Mouse (Mus musculus): ENCODE results near the gene Tm4sf19. TPM values are rescaled to one million over a fixed set of nuclear protein-coding genes. Genes with fewer than 3 reads are reported as not detected.

Gene Tm4sf19
- polyA plus RNA-seq (2014; fragmentation: Nextera tagmentation; extraction: Ambion mirVana): not detected in 2 replicates

DNA sequence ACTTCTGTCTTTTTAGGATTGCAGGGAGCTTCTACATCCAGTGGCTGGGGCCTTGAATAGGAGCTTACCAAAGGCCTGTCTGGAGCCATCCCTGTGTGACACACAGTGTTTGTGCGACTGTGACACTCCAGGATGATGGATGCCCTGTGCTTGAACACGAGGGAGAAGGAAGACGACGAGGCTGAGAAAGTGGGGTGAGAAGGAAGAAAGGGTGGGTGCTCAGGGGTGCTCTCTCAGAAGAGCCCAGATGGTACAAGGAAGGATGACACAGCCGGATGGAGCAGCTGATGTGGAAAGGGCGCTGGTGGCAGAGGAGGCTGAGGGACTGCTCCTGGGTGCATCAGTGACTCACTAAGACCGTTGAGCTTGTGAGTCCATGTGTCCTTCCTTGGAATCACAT is at the start of gene Tm4sf19:
Gene Tm4sf19, plus strand, starts transcription at position 240 of the 400 bp plus-strand sequence.
- no peaks in the 10 kb centered on the region for H3K36me3 ChIP-seq (ENCODE audit: control insufficient read depth, insufficient read depth, low read length)
- H3K27me3 ChIP-seq (ENCODE audit: control insufficient read depth, insufficient read depth, low read length): no peaks in the 10 kb centered on the region
- no peak within 1 kb of the TSS for H3K9ac ChIP-seq (ENCODE audit: low read depth, low read length)
- H3K4me1 ChIP-seq (ENCODE audit: control insufficient read depth, insufficient read depth, low read length): no peaks in the 10 kb centered on the region
- 74% methylated on average over 7 of the region's 7 CpGs for WGBS (ENCODE audit: insufficient replicate concordance)
- no peak within 1 kb of the TSS for H3K4me3 ChIP-seq (ENCODE audit: low read depth, low read length)
- H3K9me3 ChIP-seq (replicated peaks; ENCODE audit: control insufficient read depth, low read length): no peaks in the 10 kb centered on the region
- no peak within 1 kb of the TSS for H3K4me2 ChIP-seq
- no peak within 1 kb of the TSS for H3K27ac ChIP-seq (ENCODE audit: low read depth, low read length)
- ATAC-seq (replicated peaks; ENCODE audit: insufficient number of reproducible peaks, low FRiP score, low TSS enrichment): no peak

DNA sequence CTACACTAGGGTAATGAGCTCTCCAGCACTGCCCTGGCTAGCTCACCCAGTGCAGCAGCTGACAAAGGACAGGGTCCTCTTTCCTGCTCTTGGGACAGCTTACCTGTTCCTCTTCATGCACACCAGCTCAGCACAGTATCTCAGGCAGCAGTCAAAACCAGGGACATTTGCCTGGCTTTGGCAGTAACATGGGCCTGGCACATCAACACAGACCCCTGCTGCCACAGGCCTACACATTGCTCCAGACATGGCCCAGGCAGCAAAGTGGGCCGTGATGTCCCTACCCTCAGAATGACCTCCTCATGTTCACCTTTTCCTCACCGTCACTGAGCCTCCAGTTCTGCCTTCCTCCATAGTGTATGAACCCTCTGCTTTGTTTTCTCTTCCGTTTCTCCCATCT is 49.5 kb upstream of the Tm4sf19 start:
- WGBS (ENCODE audit: insufficient replicate concordance): 77% methylated on average over 3 of the region's 3 CpGs
- no peak overlapping the region for H3K4me3 ChIP-seq (ENCODE audit: low read depth, low read length)
- H3K9ac ChIP-seq (ENCODE audit: low read depth, low read length): no peak overlapping the region
- H3K4me1 ChIP-seq (ENCODE audit: control insufficient read depth, insufficient read depth, low read length): 0 out of 2 replicates have a peak, but pooled peaks cover 2% of the 10 kb centered on the region
- no peak overlapping the region for H3K27ac ChIP-seq (ENCODE audit: low read depth, low read length)
- no peaks in the 10 kb centered on the region for H3K9me3 ChIP-seq (replicated peaks; ENCODE audit: control insufficient read depth, low read length)
- H3K27me3 ChIP-seq (ENCODE audit: control insufficient read depth, insufficient read depth, low read length): no peaks in the 10 kb centered on the region
- no peak overlapping the region for H3K4me2 ChIP-seq
- peaks cover 8% of the 10 kb centered on the region for H3K36me3 ChIP-seq (ENCODE audit: control insufficient read depth, insufficient read depth, low read length)
- no peak for ATAC-seq (replicated peaks; ENCODE audit: insufficient number of reproducible peaks, low FRiP score, low TSS enrichment)

DNA sequence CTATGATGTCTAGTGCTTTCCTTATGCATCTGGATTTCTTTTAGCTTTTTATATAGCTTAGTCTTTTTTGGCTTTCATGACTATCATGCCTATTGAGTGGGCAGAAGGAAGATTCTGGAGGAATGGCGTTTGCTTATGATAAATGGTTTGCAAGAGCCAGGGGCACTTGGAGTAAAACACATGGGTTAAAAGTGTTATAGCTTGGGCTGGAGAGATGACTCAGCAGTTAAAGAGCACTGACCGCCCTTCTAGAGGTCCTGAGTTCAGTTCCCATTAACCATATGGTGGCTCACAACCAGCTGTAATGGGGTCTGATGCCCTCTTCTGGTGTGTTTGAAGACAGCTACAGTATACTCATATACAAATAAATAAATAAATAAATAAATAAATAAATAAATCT is 36.8 kb upstream of the Tm4sf19 start:
- no peaks in the 10 kb centered on the region for H3K27me3 ChIP-seq (ENCODE audit: control insufficient read depth, insufficient read depth, low read length)
- no peaks in the 10 kb centered on the region for H3K4me1 ChIP-seq (ENCODE audit: control insufficient read depth, insufficient read depth, low read length)
- H3K4me2 ChIP-seq: no peak overlapping the region
- ATAC-seq (replicated peaks; ENCODE audit: insufficient number of reproducible peaks, low FRiP score, low TSS enrichment): no peak
- no peak overlapping the region for H3K9ac ChIP-seq (ENCODE audit: low read depth, low read length)
- no peak overlapping the region for H3K4me3 ChIP-seq (ENCODE audit: low read depth, low read length)
- no peaks in the 10 kb centered on the region for H3K9me3 ChIP-seq (replicated peaks; ENCODE audit: control insufficient read depth, low read length)
- peaks cover 11% of the 10 kb centered on the region for H3K36me3 ChIP-seq (ENCODE audit: control insufficient read depth, insufficient read depth, low read length)
- no peak overlapping the region for H3K27ac ChIP-seq (ENCODE audit: low read depth, low read length)
- 91% methylated on average over 2 of the region's 2 CpGs for WGBS (ENCODE audit: insufficient replicate concordance)

DNA sequence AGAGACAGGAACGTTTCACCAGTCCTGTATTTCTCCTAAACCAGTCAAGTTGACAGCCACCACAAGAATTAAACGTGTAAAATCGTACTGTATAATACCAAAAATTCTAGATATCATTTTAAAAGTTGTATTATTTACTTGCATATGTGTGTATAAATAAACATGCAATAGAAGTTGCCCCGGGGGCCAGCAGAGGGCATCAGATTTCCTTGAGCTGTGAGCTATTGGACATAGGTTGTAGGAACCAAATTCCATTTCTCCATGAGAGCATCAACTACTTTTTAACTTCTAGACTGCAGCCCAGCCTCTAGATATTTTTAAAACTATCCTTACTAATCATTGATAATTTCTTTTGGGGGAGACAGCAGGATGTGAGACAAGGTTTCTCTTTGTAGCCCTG is 29.0 kb upstream of the Tm4sf19 start:
- no peak overlapping the region for H3K9ac ChIP-seq (ENCODE audit: low read depth, low read length)
- H3K36me3 ChIP-seq (ENCODE audit: control insufficient read depth, insufficient read depth, low read length): peaks cover 21% of the 10 kb centered on the region
- no peaks in the 10 kb centered on the region for H3K4me1 ChIP-seq (ENCODE audit: control insufficient read depth, insufficient read depth, low read length)
- H3K4me3 ChIP-seq (ENCODE audit: low read depth, low read length): no peak overlapping the region
- H3K27ac ChIP-seq (ENCODE audit: low read depth, low read length): no peak overlapping the region
- no peak overlapping the region for H3K4me2 ChIP-seq
- no peak for ATAC-seq (replicated peaks; ENCODE audit: insufficient number of reproducible peaks, low FRiP score, low TSS enrichment)
- H3K27me3 ChIP-seq (ENCODE audit: control insufficient read depth, insufficient read depth, low read length): no peaks in the 10 kb centered on the region
- no peaks in the 10 kb centered on the region for H3K9me3 ChIP-seq (replicated peaks; ENCODE audit: control insufficient read depth, low read length)
- 82% methylated on average over 4 of the region's 4 CpGs for WGBS (ENCODE audit: insufficient replicate concordance)

DNA sequence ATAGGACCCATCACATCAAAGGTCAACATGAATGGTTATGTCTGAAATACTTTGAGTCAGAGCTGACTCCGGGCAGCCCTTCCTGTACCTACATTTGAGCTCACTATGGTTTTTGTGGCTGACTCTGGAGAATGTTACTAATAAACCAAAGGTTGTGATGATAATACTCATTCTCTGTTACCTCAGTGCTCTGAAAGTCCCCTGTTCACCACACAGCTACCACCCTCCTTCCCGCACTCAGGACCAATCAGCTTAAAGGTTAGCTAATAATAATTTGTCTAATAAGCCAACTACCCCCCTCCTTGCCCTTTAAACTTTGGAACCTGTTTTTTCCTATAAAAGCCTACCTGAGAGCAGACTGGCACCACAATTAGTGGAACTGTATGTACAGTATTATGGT is 20.7 kb upstream of the Tm4sf19 start:
- Histone ChIP-seq H3K4me2 (no peak overlapping the region), H3K9me3 (replicated peaks; ENCODE audit: control insufficient read depth, low read length) (no peaks in the 10 kb centered on the region), H3K27ac (ENCODE audit: low read depth, low read length) (no peak overlapping the region), H3K36me3 (ENCODE audit: control insufficient read depth, insufficient read depth, low read length) (peaks cover 35% of the 10 kb centered on the region), H3K4me1 (ENCODE audit: control insufficient read depth, insufficient read depth, low read length) (no peaks in the 10 kb centered on the region), H3K27me3 (ENCODE audit: control insufficient read depth, insufficient read depth, low read length) (no peaks in the 10 kb centered on the region), H3K4me3 (ENCODE audit: low read depth, low read length) (no peak overlapping the region), H3K9ac (ENCODE audit: low read depth, low read length) (no peak overlapping the region)
- WGBS (ENCODE audit: insufficient replicate concordance): 93% methylated on average over 2 of the region's 2 CpGs
- ATAC-seq (replicated peaks; ENCODE audit: insufficient number of reproducible peaks, low FRiP score, low TSS enrichment): no peak

DNA sequence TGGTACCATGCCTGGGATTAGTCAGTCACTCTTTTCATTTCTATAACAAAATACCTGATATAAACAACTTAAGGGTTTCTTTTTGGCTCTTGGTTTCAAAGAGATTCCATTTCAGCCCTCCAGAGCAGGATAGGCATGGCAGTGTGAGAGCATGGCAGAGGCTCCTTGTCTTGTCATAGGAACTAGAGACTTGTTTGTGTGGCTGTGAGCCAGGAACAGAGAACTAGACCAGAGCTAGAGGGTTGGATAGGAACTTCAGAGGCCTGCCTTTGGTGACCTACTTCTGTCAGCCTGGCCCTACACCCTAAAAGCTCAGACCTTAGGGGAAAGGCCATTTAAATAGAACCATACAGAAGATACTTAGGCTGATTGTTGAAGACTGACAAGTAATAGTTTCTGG is 17.4 kb upstream of the Tm4sf19 start:
- Histone ChIP-seq H3K36me3 (ENCODE audit: control insufficient read depth, insufficient read depth, low read length) (peaks cover 30% of the 10 kb centered on the region), H3K9ac (ENCODE audit: low read depth, low read length) (no peak overlapping the region), H3K4me3 (ENCODE audit: low read depth, low read length) (no peak overlapping the region), H3K4me1 (ENCODE audit: control insufficient read depth, insufficient read depth, low read length) (no peaks in the 10 kb centered on the region), H3K4me2 (no peak overlapping the region), H3K27ac (ENCODE audit: low read depth, low read length) (no peak overlapping the region), H3K27me3 (ENCODE audit: control insufficient read depth, insufficient read depth, low read length) (no peaks in the 10 kb centered on the region), H3K9me3 (replicated peaks; ENCODE audit: control insufficient read depth, low read length) (no peaks in the 10 kb centered on the region)
- no peak for ATAC-seq (replicated peaks; ENCODE audit: insufficient number of reproducible peaks, low FRiP score, low TSS enrichment)

DNA sequence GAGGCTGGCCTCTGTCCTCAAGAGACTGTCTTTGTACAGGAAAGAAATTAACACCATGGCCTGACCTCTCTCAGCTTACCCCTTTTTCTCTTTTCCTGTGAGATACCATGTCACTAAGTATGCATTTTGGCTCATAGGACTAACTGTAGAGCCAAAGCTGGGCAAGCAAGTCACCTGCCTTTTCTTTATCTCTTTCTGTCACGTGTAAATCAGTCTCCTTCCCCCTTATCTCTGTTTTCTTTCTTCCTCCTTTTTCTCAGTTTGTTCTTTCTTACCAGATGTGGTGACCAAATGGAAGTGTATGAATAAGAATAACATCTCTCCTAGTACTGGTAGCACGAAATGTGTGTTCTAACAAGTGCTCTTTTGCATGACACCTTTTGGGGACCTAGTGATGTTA is 15.4 kb upstream of the Tm4sf19 start:
- H3K27me3 ChIP-seq (ENCODE audit: control insufficient read depth, insufficient read depth, low read length): no peaks in the 10 kb centered on the region
- H3K9me3 ChIP-seq (replicated peaks; ENCODE audit: control insufficient read depth, low read length): no peaks in the 10 kb centered on the region
- no peaks in the 10 kb centered on the region for H3K4me1 ChIP-seq (ENCODE audit: control insufficient read depth, insufficient read depth, low read length)
- no peak overlapping the region for H3K27ac ChIP-seq (ENCODE audit: low read depth, low read length)
- H3K36me3 ChIP-seq (ENCODE audit: control insufficient read depth, insufficient read depth, low read length): peaks cover 22% of the 10 kb centered on the region
- 72% methylated on average over 2 of the region's 2 CpGs for WGBS (ENCODE audit: insufficient replicate concordance)
- no peak for ATAC-seq (replicated peaks; ENCODE audit: insufficient number of reproducible peaks, low FRiP score, low TSS enrichment)
- H3K4me3 ChIP-seq (ENCODE audit: low read depth, low read length): no peak overlapping the region
- H3K9ac ChIP-seq (ENCODE audit: low read depth, low read length): no peak overlapping the region
- no peak overlapping the region for H3K4me2 ChIP-seq

DNA sequence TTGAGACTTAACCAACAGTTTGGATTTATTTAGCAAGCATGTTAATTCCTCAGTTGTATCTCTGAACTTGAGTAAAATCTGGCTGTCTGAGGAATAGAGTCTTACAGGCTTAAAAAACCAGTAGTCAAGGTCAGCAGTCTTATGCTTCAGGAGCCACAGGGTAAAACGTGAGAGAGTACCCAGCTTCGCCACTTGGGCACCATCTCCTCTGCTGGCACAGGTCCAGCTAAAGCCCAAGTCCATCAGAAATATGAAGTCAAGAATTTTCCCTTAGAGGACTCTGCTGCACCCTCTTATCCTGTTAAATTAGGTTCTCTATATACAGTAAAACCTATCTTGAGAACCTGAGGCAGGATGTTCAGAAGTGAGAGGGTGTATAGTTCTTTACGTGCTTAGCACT is 13.5 kb upstream of the Tm4sf19 start:
- no peak overlapping the region for H3K4me2 ChIP-seq
- H3K9ac ChIP-seq (ENCODE audit: low read depth, low read length): no peak overlapping the region
- peaks cover 26% of the 10 kb centered on the region for H3K36me3 ChIP-seq (ENCODE audit: control insufficient read depth, insufficient read depth, low read length)
- H3K27ac ChIP-seq (ENCODE audit: low read depth, low read length): no peak overlapping the region
- no peaks in the 10 kb centered on the region for H3K4me1 ChIP-seq (ENCODE audit: control insufficient read depth, insufficient read depth, low read length)
- 87% methylated on average over 3 of the region's 3 CpGs for WGBS (ENCODE audit: insufficient replicate concordance)
- H3K9me3 ChIP-seq (replicated peaks; ENCODE audit: control insufficient read depth, low read length): no peaks in the 10 kb centered on the region
- H3K4me3 ChIP-seq (ENCODE audit: low read depth, low read length): no peak overlapping the region
- H3K27me3 ChIP-seq (ENCODE audit: control insufficient read depth, insufficient read depth, low read length): no peaks in the 10 kb centered on the region
- ATAC-seq (replicated peaks; ENCODE audit: insufficient number of reproducible peaks, low FRiP score, low TSS enrichment): no peak

DNA sequence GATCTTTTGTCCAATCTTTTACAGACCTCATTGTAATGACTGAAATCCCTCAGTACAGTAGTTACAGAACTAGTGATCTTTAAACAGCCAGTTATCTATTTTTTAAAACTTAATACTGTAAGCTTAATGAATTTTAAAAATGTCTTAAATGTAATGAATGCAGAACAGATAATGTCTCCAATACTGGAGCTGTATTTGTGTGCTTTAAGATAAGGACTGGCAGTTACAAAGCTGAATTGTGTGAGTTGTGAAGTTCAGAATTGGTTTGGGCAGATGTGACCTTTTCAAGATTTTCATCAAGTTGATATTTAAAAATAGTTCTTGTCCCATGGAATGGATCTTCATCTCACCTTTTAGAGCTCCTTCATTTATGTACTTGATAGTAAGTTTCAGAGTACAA is 11.3 kb upstream of the Tm4sf19 start:
- Histone ChIP-seq H3K4me1 (ENCODE audit: control insufficient read depth, insufficient read depth, low read length) (no peaks in the 10 kb centered on the region), H3K9me3 (replicated peaks; ENCODE audit: control insufficient read depth, low read length) (no peaks in the 10 kb centered on the region), H3K4me2 (no peak overlapping the region), H3K4me3 (ENCODE audit: low read depth, low read length) (no peak overlapping the region), H3K36me3 (ENCODE audit: control insufficient read depth, insufficient read depth, low read length) (peaks cover 23% of the 10 kb centered on the region), H3K27ac (ENCODE audit: low read depth, low read length) (no peak overlapping the region), H3K9ac (ENCODE audit: low read depth, low read length) (no peak overlapping the region), H3K27me3 (ENCODE audit: control insufficient read depth, insufficient read depth, low read length) (no peaks in the 10 kb centered on the region)
- no peak for ATAC-seq (replicated peaks; ENCODE audit: insufficient number of reproducible peaks, low FRiP score, low TSS enrichment)

Data from heart, embryonic 11.5 days (tissue).